Mouse (Mus musculus): ENCODE measurements around the gene Oit3. TPM values are rescaled to one million over a fixed set of nuclear protein-coding genes. Genes with fewer than 3 reads are reported as not detected.

Gene Oit3
- polyA plus RNA-seq, 1 experiment, result 0.08 TPM

- no peaks in the 10 kb centered on the region for H3K4me1 ChIP-seq (ENCODE audit: control insufficient read depth)
- no peak for TF ChIP-seq GATA1 (IDR thresholded peaks at IDR 0.05; ENCODE audit: low read length)
- no peak for TF ChIP-seq TAL1 (IDR thresholded peaks at IDR 0.05; ENCODE audit: low read length)
- no peaks in the 10 kb centered on the region for H3K27me3 ChIP-seq (ENCODE audit: control insufficient read depth)
- no peak overlapping the region for H3K4me3 ChIP-seq (replicated peaks)
- H3K9me3 ChIP-seq (ENCODE audit: control insufficient read depth, low read length), result no peaks in the 10 kb centered on the region
- no peaks in the 10 kb centered on the region for H3K36me3 ChIP-seq (ENCODE audit: control insufficient read depth)
These were observed 20.7 kb upstream of the Oit3 start for GRCm38 (mm10) chr10:59462307-59462706.

- H3K4me3 ChIP-seq (replicated peaks), result no peak overlapping the region
- TF ChIP-seq GATA1 (IDR thresholded peaks at IDR 0.05; ENCODE audit: low read length) (no peak), TAL1 (IDR thresholded peaks at IDR 0.05; ENCODE audit: low read length) (no peak)
- no peaks in the 10 kb centered on the region for H3K27me3 ChIP-seq (ENCODE audit: control insufficient read depth)
- no peaks in the 10 kb centered on the region for H3K9me3 ChIP-seq (ENCODE audit: control insufficient read depth, low read length)
- H3K36me3 ChIP-seq (ENCODE audit: control insufficient read depth), result 0 out of 2 replicates have a peak, but pooled peaks cover under 1% of the 10 kb centered on the region
- H3K4me1 ChIP-seq (ENCODE audit: control insufficient read depth), result no peaks in the 10 kb centered on the region
These were observed 18.2 kb upstream of the Oit3 start for GRCm38 (mm10) chr10:59459767-59460166.

- no peak for TF ChIP-seq GATA1 (IDR thresholded peaks at IDR 0.05; ENCODE audit: low read length)
- TF ChIP-seq TAL1 (IDR thresholded peaks at IDR 0.05; ENCODE audit: low read length), result no peak
- H3K9me3 ChIP-seq (ENCODE audit: control insufficient read depth, low read length), result no peaks in the 10 kb centered on the region
- H3K36me3 ChIP-seq (ENCODE audit: control insufficient read depth), result peaks cover 4% of the 10 kb centered on the region; the same call in 1 of the 2 replicates
- no peak overlapping the region for H3K4me3 ChIP-seq (replicated peaks)
- no peaks in the 10 kb centered on the region for H3K27me3 ChIP-seq (ENCODE audit: control insufficient read depth)
- H3K4me1 ChIP-seq (ENCODE audit: control insufficient read depth), result no peaks in the 10 kb centered on the region
These were observed 13.1 kb upstream of the Oit3 start for GRCm38 (mm10) chr10:59454631-59455030.

- H3K36me3 ChIP-seq (ENCODE audit: control insufficient read depth), result peaks cover 4% of the 10 kb centered on the region; the same call in 1 of the 2 replicates
- no peak overlapping the region for H3K4me3 ChIP-seq (replicated peaks)
- H3K9me3 ChIP-seq (ENCODE audit: control insufficient read depth, low read length), result no peaks in the 10 kb centered on the region
- no peaks in the 10 kb centered on the region for H3K4me1 ChIP-seq (ENCODE audit: control insufficient read depth)
- H3K27me3 ChIP-seq (ENCODE audit: control insufficient read depth), result no peaks in the 10 kb centered on the region
- TF ChIP-seq TAL1 (IDR thresholded peaks at IDR 0.05; ENCODE audit: low read length), result no peak
- TF ChIP-seq GATA1 (IDR thresholded peaks at IDR 0.05; ENCODE audit: low read length), result no peak
These were observed 10.3 kb upstream of the Oit3 start for GRCm38 (mm10) chr10:59451839-59452238.

- Histone ChIP-seq H3K9me3 (ENCODE audit: control insufficient read depth, low read length) (no peaks in the 10 kb centered on the region), H3K4me1 (ENCODE audit: control insufficient read depth) (no peaks in the 10 kb centered on the region), H3K4me3 (replicated peaks) (no peak overlapping the region), H3K27me3 (ENCODE audit: control insufficient read depth) (no peaks in the 10 kb centered on the region), H3K36me3 (ENCODE audit: control insufficient read depth) (0 out of 2 replicates have a peak, but pooled peaks cover 2% of the 10 kb centered on the region)
- TF ChIP-seq GATA1 (IDR thresholded peaks at IDR 0.05; ENCODE audit: low read length) (no peak), TAL1 (IDR thresholded peaks at IDR 0.05; ENCODE audit: low read length) (no peak)
These were observed 6.0 kb upstream of the Oit3 start for GRCm38 (mm10) chr10:59447546-59447945.

- Histone ChIP-seq H3K4me3 (replicated peaks) (no peak overlapping the region), H3K36me3 (ENCODE audit: control insufficient read depth) (0 out of 2 replicates have a peak, but pooled peaks cover 2% of the 10 kb centered on the region), H3K4me1 (ENCODE audit: control insufficient read depth) (no peaks in the 10 kb centered on the region)
These were observed 5.4 kb upstream of the Oit3 start for GRCm38 (mm10) chr10:59446911-59447437.

GRCm38 (mm10) chr10:59444635-59445034, 3.1 kb upstream of the Oit3 start:
- no peaks in the 10 kb centered on the region for H3K9me3 ChIP-seq (ENCODE audit: control insufficient read depth, low read length)
- TF ChIP-seq GATA1 (IDR thresholded peaks at IDR 0.05; ENCODE audit: low read length), result no peak
- no peak for TF ChIP-seq TAL1 (IDR thresholded peaks at IDR 0.05; ENCODE audit: low read length)
- no peaks in the 10 kb centered on the region for H3K36me3 ChIP-seq (ENCODE audit: control insufficient read depth)
- H3K27me3 ChIP-seq (ENCODE audit: control insufficient read depth), result no peaks in the 10 kb centered on the region
- no peak overlapping the region for H3K4me3 ChIP-seq (replicated peaks)
- H3K4me1 ChIP-seq (ENCODE audit: control insufficient read depth), result no peaks in the 10 kb centered on the region

More at GRCm38 (mm10) chr10:59446911-59447437, 5.4 kb upstream of the Oit3 start:
- Histone ChIP-seq H3K9me3 (ENCODE audit: control insufficient read depth, low read length) (no peaks in the 10 kb centered on the region), H3K27me3 (ENCODE audit: control insufficient read depth) (no peaks in the 10 kb centered on the region)
- TF ChIP-seq TAL1 (IDR thresholded peaks at IDR 0.05; ENCODE audit: low read length) (no peak), GATA1 (IDR thresholded peaks at IDR 0.05; ENCODE audit: low read length) (no peak)

- Histone ChIP-seq H3K9me3 (ENCODE audit: control insufficient read depth, low read length) (no peaks in the 10 kb centered on the region), H3K4me3 (replicated peaks) (no peak overlapping the region), H3K4me1 (ENCODE audit: control insufficient read depth) (no peaks in the 10 kb centered on the region), H3K36me3 (ENCODE audit: control insufficient read depth) (no peaks in the 10 kb centered on the region), H3K27me3 (ENCODE audit: control insufficient read depth) (no peaks in the 10 kb centered on the region)
- TF ChIP-seq TAL1 (IDR thresholded peaks at IDR 0.05; ENCODE audit: low read length) (no peak), GATA1 (IDR thresholded peaks at IDR 0.05; ENCODE audit: low read length) (no peak)
These were observed 2.5 kb upstream of the Oit3 start for GRCm38 (mm10) chr10:59444106-59444505.

- Histone ChIP-seq H3K4me3 (replicated peaks) (no peak overlapping the region), H3K4me1 (ENCODE audit: control insufficient read depth) (no peaks in the 10 kb centered on the region)
These were observed 1.6 kb upstream of the Oit3 start for GRCm38 (mm10) chr10:59443212-59443611.

GRCm38 (mm10) chr10:59440177-59440576, 1.4 kb downstream of the Oit3 start:
- TF ChIP-seq TAL1 (IDR thresholded peaks at IDR 0.05; ENCODE audit: low read length), result no peak
- no peak for TF ChIP-seq GATA1 (IDR thresholded peaks at IDR 0.05; ENCODE audit: low read length)
- Histone ChIP-seq H3K36me3 (ENCODE audit: control insufficient read depth) (no peaks in the 10 kb centered on the region), H3K4me1 (ENCODE audit: control insufficient read depth) (no peaks in the 10 kb centered on the region), H3K9me3 (ENCODE audit: control insufficient read depth, low read length) (no peaks in the 10 kb centered on the region), H3K27me3 (ENCODE audit: control insufficient read depth) (no peaks in the 10 kb centered on the region), H3K4me3 (replicated peaks) (no peak overlapping the region)

More at GRCm38 (mm10) chr10:59443212-59443611, 1.6 kb upstream of the Oit3 start:
- H3K36me3 ChIP-seq (ENCODE audit: control insufficient read depth), result no peaks in the 10 kb centered on the region
- no peaks in the 10 kb centered on the region for H3K27me3 ChIP-seq (ENCODE audit: control insufficient read depth)
- H3K9me3 ChIP-seq (ENCODE audit: control insufficient read depth, low read length), result no peaks in the 10 kb centered on the region
- TF ChIP-seq GATA1 (IDR thresholded peaks at IDR 0.05; ENCODE audit: low read length), result no peak
- no peak for TF ChIP-seq TAL1 (IDR thresholded peaks at IDR 0.05; ENCODE audit: low read length)

Data from erythroblast, embryonic 14.5 days (primary cell).